Mouse (Mus musculus): Measurements from ENCODE around the gene Tbc1d8. TPM values are rescaled to one million over a fixed set of nuclear protein-coding genes. Genes with fewer than 3 reads are reported as not detected.
A peak's percentile ranks its signal among the peaks of the same experiment; 100 is the strongest.

The Tbc1d8 gene
- polyA plus RNA-seq, 1 experiment from 2014 or later, result 10.0 TPM

- 77% methylated on average over 5 of the region's 5 CpGs for WGBS
- Histone ChIP-seq H3K36me3 (no peaks in the 10 kb centered on the region), H3K4me2 (peak overlapping the region; percentile 98), H3K27ac (no peak overlapping the region), H3K9ac (no peak overlapping the region), H3K27me3 (peaks cover 20% of the 10 kb centered on the region), H3K4me1 (peaks cover 17% of the 10 kb centered on the region), H3K9me3 (no peaks in the 10 kb centered on the region), H3K4me3 (peak overlapping the region; percentile 63; the same call in 1 of the 2 replicates)
- no peak for ATAC-seq (ENCODE audit: insufficient number of reproducible peaks, insufficient read depth, low FRiP score, low TSS enrichment, low read depth)
Observed at GRCm38 (mm10) chr1:39477064-39477463, 1.5 kb downstream of the Tbc1d8 start.

GRCm38 (mm10) chr1:39476341-39476740 lies 2.2 kb downstream of the Tbc1d8 start:
- 80% methylated on average over 1 of the region's 1 CpGs for WGBS
- H3K36me3 ChIP-seq, result no peaks in the 10 kb centered on the region

GRCm38 (mm10) chr1:39474516-39474915 lies 4.0 kb downstream of the Tbc1d8 start:
- Histone ChIP-seq H3K4me3 (no peak overlapping the region), H3K4me1 (peaks cover 16% of the 10 kb centered on the region), H3K9ac (no peak overlapping the region), H3K9me3 (0 out of 2 replicates have a peak, but pooled peaks cover 2% of the 10 kb centered on the region), H3K4me2 (no peak overlapping the region), H3K36me3 (no peaks in the 10 kb centered on the region), H3K27me3 (peaks cover 20% of the 10 kb centered on the region), H3K27ac (no peak overlapping the region)
- WGBS, result 74% methylated on average over 9 of the region's 9 CpGs
- ATAC-seq (ENCODE audit: insufficient number of reproducible peaks, insufficient read depth, low FRiP score, low TSS enrichment, low read depth), result no peak

More at GRCm38 (mm10) chr1:39476341-39476740, 2.2 kb downstream of the Tbc1d8 start:
- Histone ChIP-seq H3K4me1 (peaks cover 16% of the 10 kb centered on the region), H3K4me2 (0 out of 2 replicates have a peak overlapping the region, but pooled peaks have one; percentile 98), H3K4me3 (no peak overlapping the region), H3K27me3 (peaks cover 20% of the 10 kb centered on the region), H3K9me3 (no peaks in the 10 kb centered on the region), H3K27ac (no peak overlapping the region), H3K9ac (no peak overlapping the region)
- no peak for ATAC-seq (ENCODE audit: insufficient number of reproducible peaks, insufficient read depth, low FRiP score, low TSS enrichment, low read depth)

DNA sequence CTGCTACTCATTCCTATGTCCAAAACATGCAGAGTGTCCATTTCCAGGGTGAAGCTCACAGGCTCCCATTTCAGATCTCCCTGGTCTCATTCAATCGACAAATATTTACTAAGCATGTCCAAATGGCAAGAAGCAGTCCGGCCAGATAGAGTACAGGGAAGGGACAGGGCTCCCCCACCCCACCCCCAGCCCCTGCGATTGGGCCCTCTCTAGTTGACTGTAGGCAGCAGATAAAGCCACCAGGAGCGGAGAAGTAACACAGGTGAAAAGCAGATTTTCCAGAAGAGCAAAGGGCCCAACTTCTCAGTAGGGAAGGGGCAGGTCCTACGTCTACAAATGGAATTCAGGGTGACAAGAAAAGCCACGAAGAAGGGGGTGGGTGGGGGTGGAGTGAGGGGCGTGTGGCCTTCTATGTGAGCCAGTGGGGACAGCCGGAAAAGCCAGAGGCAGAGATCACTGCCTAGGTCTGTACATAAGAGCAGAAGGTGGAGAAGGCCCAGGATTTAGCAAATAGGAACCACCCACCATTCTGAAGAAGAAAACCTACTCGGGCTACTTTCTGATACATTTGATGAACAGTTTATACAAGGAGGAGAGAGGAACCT lies 7.2 kb downstream of the Tbc1d8 start:
- Histone ChIP-seq H3K4me1 (no peaks in the 10 kb centered on the region), H3K4me2 (no peak overlapping the region), H3K9ac (no peak overlapping the region), H3K4me3 (no peak overlapping the region), H3K27me3 (peaks cover 2% of the 10 kb centered on the region; the same call in 1 of the 2 replicates), H3K9me3 (0 out of 2 replicates have a peak, but pooled peaks cover 2% of the 10 kb centered on the region), H3K36me3 (no peaks in the 10 kb centered on the region), H3K27ac (no peak overlapping the region)
- WGBS, result 74% methylated on average over 9 of the region's 9 CpGs
- ATAC-seq (ENCODE audit: insufficient number of reproducible peaks, insufficient read depth, low FRiP score, low TSS enrichment, low read depth), result no peak

DNA sequence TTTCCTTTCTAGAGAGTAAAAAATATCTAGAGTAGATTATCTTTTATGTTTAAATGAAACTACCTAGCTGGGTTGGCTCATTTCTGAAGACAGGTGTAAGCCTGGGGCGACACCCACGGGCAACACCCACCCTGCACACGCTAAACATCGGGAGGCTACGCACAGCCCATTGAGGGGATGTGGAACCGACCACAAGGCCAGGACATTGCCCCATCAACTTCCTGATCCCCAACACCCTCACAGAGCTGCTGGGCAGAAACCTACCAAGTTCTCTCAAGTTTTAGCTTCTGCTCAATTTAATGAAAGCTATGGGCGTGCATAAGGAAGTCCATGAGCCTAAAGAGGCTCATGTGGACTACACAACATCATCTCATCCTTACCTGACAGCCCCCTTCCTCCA lies 9.6 kb downstream of the Tbc1d8 start:
- no peak for ATAC-seq (ENCODE audit: insufficient number of reproducible peaks, insufficient read depth, low FRiP score, low TSS enrichment, low read depth)
- no peaks in the 10 kb centered on the region for H3K36me3 ChIP-seq
- H3K4me3 ChIP-seq, result no peak overlapping the region
- H3K9me3 ChIP-seq, result 0 out of 2 replicates have a peak, but pooled peaks cover 2% of the 10 kb centered on the region
- H3K9ac ChIP-seq, result no peak overlapping the region
- H3K4me1 ChIP-seq, result 0 out of 2 replicates have a peak, but pooled peaks cover 5% of the 10 kb centered on the region
- H3K27ac ChIP-seq, result no peak overlapping the region
- no peaks in the 10 kb centered on the region for H3K27me3 ChIP-seq
- H3K4me2 ChIP-seq, result no peak overlapping the region
- WGBS, result 86% methylated on average over 7 of the region's 7 CpGs

DNA sequence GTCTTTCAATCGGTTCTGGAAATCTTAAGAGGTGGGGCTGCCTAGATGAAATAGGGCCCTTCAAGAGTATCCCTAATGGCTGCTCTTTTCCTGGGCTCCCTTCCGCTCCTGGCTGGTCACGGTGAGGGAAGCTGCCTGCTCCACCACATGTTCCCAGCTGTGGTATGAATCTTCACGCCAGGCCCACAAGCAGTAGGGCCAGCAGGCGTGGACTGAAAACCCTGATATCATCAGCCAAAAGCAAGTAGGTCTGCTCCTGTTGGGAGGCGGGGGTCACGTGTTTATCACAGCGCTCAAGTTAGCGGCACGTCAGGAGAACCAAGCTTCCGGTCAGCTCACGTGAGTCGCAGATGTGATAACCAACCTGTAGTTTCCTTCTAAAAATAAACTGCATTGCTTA lies 12.0 kb downstream of the Tbc1d8 start:
- H3K36me3 ChIP-seq, result no peaks in the 10 kb centered on the region
- WGBS, result 90% methylated on average over 13 of the region's 13 CpGs

GRCm38 (mm10) chr1:39464760-39465159 lies 13.8 kb downstream of the Tbc1d8 start:
- no peak for ATAC-seq (ENCODE audit: insufficient number of reproducible peaks, insufficient read depth, low FRiP score, low TSS enrichment, low read depth)
- no peak overlapping the region for H3K4me2 ChIP-seq
- H3K9me3 ChIP-seq, result no peaks in the 10 kb centered on the region
- no peaks in the 10 kb centered on the region for H3K27me3 ChIP-seq
- H3K9ac ChIP-seq, result no peak overlapping the region
- H3K4me3 ChIP-seq, result no peak overlapping the region
- WGBS, result 91% methylated on average over 3 of the region's 3 CpGs
- no peak overlapping the region for H3K27ac ChIP-seq
- no peaks in the 10 kb centered on the region for H3K36me3 ChIP-seq
- H3K4me1 ChIP-seq, result 0 out of 2 replicates have a peak, but pooled peaks cover 5% of the 10 kb centered on the region

More for the DNA sequence above, 12.0 kb downstream of the Tbc1d8 start:
- H3K4me2 ChIP-seq, result no peak overlapping the region
- no peak overlapping the region for H3K4me3 ChIP-seq
- no peak for ATAC-seq (ENCODE audit: insufficient number of reproducible peaks, insufficient read depth, low FRiP score, low TSS enrichment, low read depth)
- no peak overlapping the region for H3K27ac ChIP-seq
- H3K9me3 ChIP-seq, result 0 out of 2 replicates have a peak, but pooled peaks cover 2% of the 10 kb centered on the region
- H3K9ac ChIP-seq, result no peak overlapping the region
- H3K27me3 ChIP-seq, result no peaks in the 10 kb centered on the region
- H3K4me1 ChIP-seq, result 0 out of 2 replicates have a peak, but pooled peaks cover 5% of the 10 kb centered on the region

DNA sequence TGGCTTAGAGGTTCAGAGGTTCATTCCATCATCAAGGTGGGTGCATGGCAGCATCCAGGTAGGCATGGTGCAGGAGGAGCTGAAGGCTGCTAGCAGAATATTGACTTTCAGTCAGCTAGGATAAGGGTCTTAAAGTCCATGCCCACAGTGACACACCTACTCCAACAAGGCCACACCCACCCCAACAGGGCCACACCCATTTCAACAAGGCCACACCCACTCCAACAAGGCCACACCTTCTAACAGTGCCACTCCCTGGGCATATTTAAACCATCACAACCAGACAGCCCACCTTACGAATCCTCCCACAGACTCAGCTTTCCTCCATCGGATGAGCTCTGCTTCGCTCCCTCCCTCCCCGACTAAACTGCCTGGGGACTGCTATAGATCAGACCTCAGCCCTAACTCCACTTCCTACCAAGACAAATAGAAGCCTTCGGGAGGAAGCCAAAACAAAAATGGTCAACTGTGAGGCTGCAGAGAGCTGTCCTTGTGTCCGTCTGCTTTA lies 15.6 kb downstream of the Tbc1d8 start:
- Histone ChIP-seq H3K27ac (no peak overlapping the region), H3K4me2 (no peak overlapping the region), H3K4me3 (no peak overlapping the region), H3K36me3 (no peaks in the 10 kb centered on the region), H3K27me3 (no peaks in the 10 kb centered on the region), H3K9ac (no peak overlapping the region), H3K9me3 (no peaks in the 10 kb centered on the region), H3K4me1 (0 out of 2 replicates have a peak, but pooled peaks cover 5% of the 10 kb centered on the region)
- WGBS, result 85% methylated on average over 6 of the region's 6 CpGs
- no peak for ATAC-seq (ENCODE audit: insufficient number of reproducible peaks, insufficient read depth, low FRiP score, low TSS enrichment, low read depth)

DNA sequence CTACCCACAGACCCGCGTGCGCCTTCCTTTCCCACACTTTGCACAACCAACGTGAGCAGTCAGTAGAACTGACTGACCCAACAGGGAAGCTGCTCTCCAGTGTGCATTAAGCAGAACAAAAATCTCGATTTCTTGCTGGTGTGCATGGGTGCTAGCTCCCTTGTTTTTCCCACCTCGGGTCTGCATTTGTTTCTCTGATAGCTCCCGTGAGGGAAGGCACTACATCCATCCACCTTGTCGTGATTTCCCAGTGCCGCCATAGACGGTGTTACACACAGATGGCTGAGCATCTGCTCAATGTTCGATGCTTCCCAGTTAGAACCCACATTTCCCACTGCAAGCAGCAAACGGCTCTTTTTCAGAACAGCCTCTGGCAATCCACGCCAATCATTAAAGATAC lies 16.5 kb downstream of the Tbc1d8 start:
- no peak overlapping the region for H3K4me3 ChIP-seq
- no peaks in the 10 kb centered on the region for H3K36me3 ChIP-seq
- no peak overlapping the region for H3K9ac ChIP-seq
- no peak for ATAC-seq (ENCODE audit: insufficient number of reproducible peaks, insufficient read depth, low FRiP score, low TSS enrichment, low read depth)
- no peak overlapping the region for H3K4me2 ChIP-seq
- WGBS, result 84% methylated on average over 13 of the region's 13 CpGs
- H3K4me1 ChIP-seq, result 0 out of 2 replicates have a peak, but pooled peaks cover 5% of the 10 kb centered on the region
- H3K27me3 ChIP-seq, result no peaks in the 10 kb centered on the region
- no peak overlapping the region for H3K27ac ChIP-seq
- no peaks in the 10 kb centered on the region for H3K9me3 ChIP-seq

DNA sequence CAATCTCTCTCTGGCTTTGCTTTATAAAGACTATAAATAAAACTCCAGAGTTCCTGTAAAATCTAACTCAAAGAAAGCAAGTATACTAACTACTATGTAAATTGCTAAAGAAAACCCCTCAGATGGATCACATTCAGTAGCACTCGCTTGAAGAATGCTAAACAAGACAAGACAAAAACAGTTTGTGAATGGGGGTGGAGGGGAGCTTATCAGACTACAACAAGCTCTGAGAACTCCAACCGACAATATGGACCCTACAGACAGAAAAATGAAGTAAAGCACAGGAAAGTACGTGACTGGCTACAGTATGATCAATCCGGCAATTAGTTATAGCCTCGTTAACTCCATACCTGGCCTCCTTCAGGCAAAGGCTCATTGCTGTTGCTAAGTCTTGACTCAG lies 18.1 kb downstream of the Tbc1d8 start:
- 86% methylated on average over 5 of the region's 5 CpGs for WGBS

DNA sequence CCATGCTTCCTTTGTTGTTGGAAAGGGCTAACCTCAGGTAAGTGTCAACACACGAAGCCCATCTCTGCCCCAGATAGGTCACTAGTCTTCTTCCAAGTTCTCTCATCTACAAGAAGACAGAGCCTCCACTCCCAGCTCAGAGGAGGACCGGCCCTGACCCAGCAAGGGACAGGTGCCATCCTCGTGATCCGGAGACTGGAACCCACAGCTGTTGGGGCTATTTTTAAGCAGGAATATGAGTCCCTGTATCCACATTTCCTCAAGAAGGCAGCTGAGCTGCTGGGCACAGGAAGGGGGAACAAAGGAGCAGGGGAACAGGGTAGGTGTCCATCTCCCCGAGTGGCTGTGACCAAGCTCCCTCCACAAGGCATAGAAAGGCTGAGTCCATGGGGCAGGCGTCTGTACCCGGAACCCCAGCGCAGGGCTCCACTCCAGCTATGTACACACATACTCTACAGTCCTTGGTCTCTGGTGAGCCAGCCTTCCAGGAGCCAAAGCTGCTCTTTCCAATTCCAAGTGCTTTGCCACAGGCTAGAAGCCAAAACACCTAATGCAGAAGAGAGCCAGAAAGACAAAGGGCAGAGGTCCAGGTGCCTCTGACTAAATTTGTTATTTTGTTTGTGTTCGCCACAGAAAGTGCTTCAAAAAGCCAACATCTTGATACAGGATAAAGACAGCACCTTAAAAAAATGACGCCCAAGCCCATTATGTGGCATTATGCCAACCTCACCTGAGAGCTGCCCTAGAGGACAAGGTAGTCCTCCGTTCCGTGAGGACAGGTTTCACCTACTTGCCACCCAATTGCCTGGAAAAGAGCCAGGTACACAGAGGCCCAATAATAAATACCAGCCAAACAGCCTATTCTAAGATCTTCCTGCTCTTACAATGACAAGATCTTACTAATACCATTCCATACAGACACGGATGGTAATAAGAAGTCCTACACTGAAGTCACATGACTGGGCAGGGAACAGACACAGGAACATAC lies 20.4 kb downstream of the Tbc1d8 start:
- 84% methylated on average over 13 of the region's 13 CpGs for WGBS
- H3K27me3 ChIP-seq, result no peaks in the 10 kb centered on the region
- H3K27ac ChIP-seq, result no peak overlapping the region
- H3K4me1 ChIP-seq, result peaks cover 13% of the 10 kb centered on the region
- H3K9me3 ChIP-seq, result no peaks in the 10 kb centered on the region
- H3K4me2 ChIP-seq, result no peak overlapping the region
- H3K36me3 ChIP-seq, result no peaks in the 10 kb centered on the region
- no peak overlapping the region for H3K9ac ChIP-seq
- ATAC-seq (ENCODE audit: insufficient number of reproducible peaks, insufficient read depth, low FRiP score, low TSS enrichment, low read depth), result no peak
- H3K4me3 ChIP-seq, result no peak overlapping the region

More for the DNA sequence above, 18.1 kb downstream of the Tbc1d8 start:
- H3K4me3 ChIP-seq, result no peak overlapping the region
- no peaks in the 10 kb centered on the region for H3K36me3 ChIP-seq
- no peak overlapping the region for H3K27ac ChIP-seq
- H3K9me3 ChIP-seq, result no peaks in the 10 kb centered on the region
- ATAC-seq (ENCODE audit: insufficient number of reproducible peaks, insufficient read depth, low FRiP score, low TSS enrichment, low read depth), result no peak
- no peak overlapping the region for H3K4me2 ChIP-seq
- no peaks in the 10 kb centered on the region for H3K27me3 ChIP-seq
- peaks cover 8% of the 10 kb centered on the region; the same call in 1 of the 2 replicates for H3K4me1 ChIP-seq
- H3K9ac ChIP-seq, result no peak overlapping the region
